9 mouse cellular contexts compared by ENCODE assay signal in the genomic region with DNA sequence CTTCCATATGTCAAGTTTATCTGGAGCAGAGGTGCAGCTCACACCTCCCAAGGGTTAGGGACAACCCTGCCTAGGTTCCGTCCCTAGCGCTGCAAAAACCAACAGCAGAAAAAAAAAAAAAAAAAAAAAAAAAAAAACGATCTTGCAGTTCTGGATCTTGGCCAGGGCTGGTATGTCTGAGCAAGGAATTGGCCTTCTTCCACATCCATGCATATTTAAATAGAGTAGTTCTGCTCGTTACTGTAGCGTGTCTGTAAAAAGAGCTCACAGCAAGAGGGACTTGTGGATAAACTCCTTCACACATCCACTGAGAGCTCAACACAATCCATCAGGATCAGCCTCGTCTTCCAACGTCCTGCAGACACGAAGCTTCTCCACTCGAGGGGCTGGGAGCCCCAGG.
DNase-seq lines count a peak whose midpoint lies in the region; ATAC-seq lines count a peak whose summit lies in the region.
"Had no signal": no experiment of that assay in that cellular context is flagged by ENCODE, and none has a peak within 500 bp of the region (broad histone marks: within the 10 kb centered on the region; RNA-seq: fewer than 3 reads in every experiment).

No protein-coding gene starts in this region.

- H3K4me3 ChIP-seq in heart, embryonic 13.5 days: no peak overlapping the region
- H3K4me3 ChIP-seq in neural tube, embryonic 13.5 days: no peak overlapping the region
- no peak overlapping the region for H3K4me3 ChIP-seq in hindbrain, embryonic 16.5 days (ENCODE audit: low read length)
- H3K4me3 ChIP-seq: liver, embryonic 12.5 days had no signal

- DNase-seq in heart, adult 11 months: no peak
- no peak for DNase-seq in neural tube, embryonic 10.5 days (ENCODE audit: extremely low spot score, low spot score)
- DNase-seq in right cerebral cortex, postnatal 25 days: peak; percentile 21
- no peak for DNase-seq in spleen, postnatal 36 days (ENCODE audit: low spot score in 2 of 2)
- DNase-seq in T-cell, adult 2 months (ENCODE audit: low spot score): no peak

- no peaks in the 10 kb centered on the region for H3K36me3 ChIP-seq in heart, embryonic 13.5 days
- H3K36me3 ChIP-seq in neural tube, embryonic 13.5 days: no peaks in the 10 kb centered on the region
- no peaks in the 10 kb centered on the region for H3K36me3 ChIP-seq in hindbrain, embryonic 16.5 days (ENCODE audit: control insufficient read depth, insufficient read depth, low read length)
- H3K36me3 ChIP-seq: liver, embryonic 12.5 days had no signal

- no peak overlapping the region for H3K4me2 ChIP-seq in heart, embryonic 13.5 days
- no peak overlapping the region for H3K4me2 ChIP-seq in neural tube, embryonic 13.5 days
- H3K4me2 ChIP-seq in hindbrain, embryonic 16.5 days (ENCODE audit: low read length): no peak overlapping the region
- H3K4me2 ChIP-seq: liver, embryonic 12.5 days had no signal

- no peak overlapping the region for H3K9ac ChIP-seq in heart, embryonic 13.5 days
- no peak overlapping the region for H3K9ac ChIP-seq in neural tube, embryonic 13.5 days
- H3K9ac ChIP-seq in hindbrain, embryonic 16.5 days (ENCODE audit: low read depth, low read length): peak overlapping the region; percentile 13; the same call in 1 of the 2 replicates
- H3K9ac ChIP-seq: liver, embryonic 12.5 days had no signal

- 29% methylated on average over 9 of the region's 9 CpGs for WGBS in heart, embryonic 13.5 days
- WGBS in neural tube, embryonic 13.5 days: 37% methylated on average over 9 of the region's 9 CpGs
- WGBS in hindbrain, embryonic 16.5 days: 22% methylated on average over 9 of the region's 9 CpGs

- H3K9me3 ChIP-seq in heart, embryonic 13.5 days: no peaks in the 10 kb centered on the region
- H3K9me3 ChIP-seq in neural tube, embryonic 13.5 days: no peaks in the 10 kb centered on the region
- no peaks in the 10 kb centered on the region for H3K9me3 ChIP-seq in hindbrain, embryonic 16.5 days (ENCODE audit: control insufficient read depth, low read length)
- H3K9me3 ChIP-seq: liver, embryonic 12.5 days had no signal

- no peak for ATAC-seq in heart, embryonic 13.5 days (ENCODE audit: extremely low read depth, insufficient number of reproducible peaks, low FRiP score, low TSS enrichment)
- no peak for ATAC-seq in neural tube, embryonic 13.5 days (ENCODE audit: low read depth)
- no peak for ATAC-seq in hindbrain, embryonic 16.5 days
- ATAC-seq: liver, embryonic 12.5 days had no signal

- H3K4me1 ChIP-seq in heart, embryonic 13.5 days: peaks cover 23% of the 10 kb centered on the region
- peaks cover 45% of the 10 kb centered on the region for H3K4me1 ChIP-seq in neural tube, embryonic 13.5 days (replicated peaks)
- peaks cover 33% of the 10 kb centered on the region for H3K4me1 ChIP-seq in hindbrain, embryonic 16.5 days (ENCODE audit: control insufficient read depth, insufficient read depth, low read depth, low read length)

- H3K27me3 ChIP-seq in heart, embryonic 13.5 days (replicated peaks): peaks cover 2% of the 10 kb centered on the region; the same call in 1 of the 2 replicates
- H3K27me3 ChIP-seq in neural tube, embryonic 13.5 days: no peaks in the 10 kb centered on the region
- H3K27me3 ChIP-seq in hindbrain, embryonic 16.5 days (replicated peaks; ENCODE audit: control insufficient read depth, insufficient read depth, low read length): no peaks in the 10 kb centered on the region
- H3K27me3 ChIP-seq: liver, embryonic 12.5 days had no signal

- H3K27ac ChIP-seq in heart, embryonic 13.5 days (replicated peaks): 0 out of 2 replicates have a peak overlapping the region, but pooled peaks have one; percentile 10
- H3K27ac ChIP-seq in neural tube, embryonic 13.5 days (replicated peaks): peak overlapping the region; percentile 42
- peak overlapping the region; percentile 59; the same call in 1 of the 2 replicates for H3K27ac ChIP-seq in hindbrain, embryonic 16.5 days (ENCODE audit: low read depth, low read length)
- H3K27ac ChIP-seq: liver, embryonic 12.5 days had no signal
